Mouse (Mus musculus) liver (tissue): ENCODE measurements at regions not wholly inside any gene's neighbourhood (a gene's known extent, or its start where the extent isn't known, plus 50 kb on each side); places are given as distances from the start of the nearest gene placed in this dataset.

Source experiments
- DNase-seq: peaks from one replicate; pipeline ENCODE4 v3.0.0-alpha.2; 2020; ENCODE audit warnings: mixed read lengths

DNA sequence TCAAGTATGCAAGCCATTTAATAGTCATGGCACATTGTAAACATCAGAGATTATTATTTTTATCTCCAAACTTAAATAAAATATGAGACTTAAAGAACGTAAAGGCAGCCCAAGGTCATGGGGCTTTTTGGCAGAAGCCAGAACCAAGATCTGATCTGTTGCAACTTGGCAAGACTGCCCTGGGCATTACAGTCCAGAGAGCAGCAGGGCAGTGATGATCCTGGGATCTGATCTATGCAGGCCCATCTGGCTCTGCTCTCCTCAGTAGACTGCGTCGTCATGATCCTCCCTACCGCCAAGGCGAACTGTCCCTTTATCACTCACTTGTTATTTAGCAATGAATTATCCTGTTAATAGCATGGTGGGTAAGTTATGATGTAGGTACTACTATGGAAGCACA lies 372.0 kb downstream of the Cdh11 start:
- no peak for DNase-seq

DNA sequence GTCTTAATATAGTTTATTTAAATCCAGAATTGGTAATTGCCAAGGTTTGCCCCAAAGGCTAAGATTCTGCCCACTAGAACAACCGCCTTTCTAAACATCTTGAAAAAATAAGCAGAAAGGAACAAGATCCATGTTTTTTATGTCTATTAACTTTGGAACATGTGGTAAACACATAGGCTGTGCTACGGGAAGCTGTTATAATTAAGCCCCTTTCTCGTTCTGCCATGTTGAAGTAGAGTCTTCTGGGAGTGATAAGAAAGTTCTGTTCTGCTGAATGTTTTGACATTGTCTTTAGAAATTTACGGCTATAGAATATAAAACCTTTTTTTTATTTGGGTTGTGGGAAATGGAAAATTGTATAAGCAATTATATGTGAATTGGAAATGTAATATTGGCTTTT lies 397.9 kb downstream of the Cdh11 start:
- no peak for DNase-seq

- no peak for DNase-seq
These were observed 440.1 kb downstream of the Cdh11 start for GRCm38 (mm10) chr8:102345392-102345791.

DNA sequence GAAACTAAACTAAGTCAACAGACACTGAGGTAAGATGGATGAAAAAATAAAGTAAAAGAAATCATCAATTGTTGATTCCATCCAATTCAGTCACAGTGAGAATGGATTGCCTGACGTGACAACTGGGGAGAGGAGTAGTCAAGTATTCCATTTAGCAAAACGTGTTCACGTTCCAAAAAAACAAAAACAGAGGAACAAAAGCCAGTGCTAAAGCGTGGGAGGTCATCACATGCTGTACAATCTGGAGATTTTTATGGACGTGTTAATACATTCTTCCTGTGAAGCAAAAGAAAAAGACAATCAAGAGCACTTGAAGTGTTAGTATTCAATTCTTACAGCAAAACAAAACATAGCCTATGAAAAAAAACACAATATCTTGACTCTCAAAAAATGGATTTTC lies 452.9 kb downstream of the Cdh11 start:
- no peak for DNase-seq

GRCm38 (mm10) chr8:102331151-102331550 lies 454.3 kb downstream of the Cdh11 start:
- no peak for DNase-seq

- DNase-seq: no peak
These were observed 455.5 kb downstream of the Cdh11 start for GRCm38 (mm10) chr8:102329955-102330354.
